Mouse (Mus musculus) lung, embryonic 15.5 days (tissue): ENCODE measurements around the gene Ahr. TPM values are rescaled to one million over a fixed set of nuclear protein-coding genes. Genes with fewer than 3 reads are reported as not detected.
A peak's percentile ranks its signal among the peaks of the same experiment; 100 is the strongest.

Experiments
- ATAC-seq: fragments of 200-750 bp; cut with Nextera tagmentation; 2 replicates; pipeline ENCODE4 v1.8.0; 2017; ENCODE audit warnings: moderate number of reproducible peaks, borderline replicate concordance; ENCODE audit not compliant: low FRiP score, low TSS enrichment; ENCODE audit errors: extremely low read depth
- H3K27ac ChIP-seq: fragments of 300-500 bp; sonication (generic); 2 replicates; pipeline ENCODE4 v1.5.1; 2015; ENCODE audit warnings: moderate library complexity, mild to moderate bottlenecking, inconsistent platforms
- H3K27me3 ChIP-seq: fragments of 300-500 bp; sonication (generic); 2 replicates; pipeline ENCODE4 v1.6.1; 2015; ENCODE audit warnings: inconsistent platforms
- H3K36me3 ChIP-seq: fragments of 300-500 bp; sonication (generic); 2 replicates; pipeline ENCODE4 v1.6.1; 2015; ENCODE audit warnings: inconsistent platforms
- H3K4me1 ChIP-seq: fragments of 300-500 bp; sonication (generic); 2 replicates; pipeline ENCODE4 v1.6.1; 2015; ENCODE audit warnings: inconsistent platforms
- H3K4me2 ChIP-seq: fragments of 300-500 bp; sonication (generic); 2 replicates; pipeline ENCODE4 v1.6.1; 2015; ENCODE audit warnings: inconsistent platforms, mild to moderate bottlenecking, moderate library complexity
- H3K4me3 ChIP-seq: fragments of 300-500 bp; sonication (generic); 2 replicates; pipeline ENCODE4 v1.5.1; 2015; ENCODE audit warnings: mild to moderate bottlenecking, inconsistent platforms
- H3K9ac ChIP-seq: fragments of 300-500 bp; sonication (generic); 2 replicates; pipeline ENCODE4 v1.6.1; 2015; ENCODE audit warnings: inconsistent platforms
- H3K9me3 ChIP-seq: fragments of 300-500 bp; sonication (generic); 2 replicates; pipeline ENCODE4 v1.6.1; 2016; ENCODE audit warnings: inconsistent platforms
- WGBS: fragments of 180-500 bp; shearing (Covaris S2); methylation state at CpG from one replicate; pipeline ENCODE4 v1.1.7; 2015; 5-methylcytosine and 5-hydroxymethylcytosine counted together
- polyA plus RNA-seq: library from polyadenylated mRNA; unstranded; fragments of >200 nt; fragmentation: Nextera tagmentation; extraction: Ambion mirVana; gene quantifications from 2 replicates; pipeline ENCODE4 v1.2.1, GENCODE M21; 2015

Ahr gene
- polyA plus RNA-seq, 1 experiment from 2014 or later = 23.5 TPM

DNA sequence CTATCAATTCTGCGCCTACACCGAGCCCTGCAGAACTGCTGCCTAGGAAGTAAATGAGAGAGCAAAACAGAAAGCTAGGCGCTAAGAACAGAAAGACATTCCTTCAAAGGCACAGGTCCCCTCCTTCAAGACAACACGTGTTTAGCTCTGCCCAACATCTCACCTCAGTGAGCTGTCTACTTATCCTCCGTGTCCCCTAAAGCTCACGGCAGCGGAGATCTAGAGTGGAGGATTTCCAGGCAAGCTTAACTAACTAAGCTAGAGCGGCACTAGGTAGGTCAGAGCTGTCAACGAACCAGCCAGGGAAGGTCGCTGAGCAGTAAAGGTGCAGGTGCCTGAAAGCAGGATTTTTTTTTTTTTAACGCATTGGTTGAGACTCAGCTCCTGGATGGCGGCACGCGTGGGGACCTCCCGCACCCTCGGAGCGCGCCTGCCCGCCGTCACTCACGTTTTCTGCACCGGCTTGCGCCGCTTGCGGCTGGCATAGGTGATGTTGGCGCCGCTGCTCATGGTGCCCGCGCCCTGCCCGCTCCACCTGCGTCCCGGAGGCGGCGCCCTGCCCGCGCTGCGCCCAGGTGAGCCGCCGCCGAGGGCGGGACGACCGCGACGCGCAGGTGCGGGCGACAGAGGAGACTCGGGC lies 604 bp downstream of the Ahr start:
- peak; percentile 10; the same call in 1 of the 2 replicates for ATAC-seq
- Histone ChIP-seq H3K9ac (peak overlapping the region; percentile 77), H3K27me3 (no peaks in the 10 kb centered on the region), H3K4me3 (peak overlapping the region; percentile 81), H3K36me3 (no peaks in the 10 kb centered on the region), H3K4me1 (peaks cover 6% of the 10 kb centered on the region; the same call in 1 of the 2 replicates), H3K4me2 (peak overlapping the region; percentile 99), H3K9me3 (no peaks in the 10 kb centered on the region), H3K27ac (peak overlapping the region; percentile 81)
- WGBS = under 1% methylated on average over 42 of the region's 49 CpGs

DNA sequence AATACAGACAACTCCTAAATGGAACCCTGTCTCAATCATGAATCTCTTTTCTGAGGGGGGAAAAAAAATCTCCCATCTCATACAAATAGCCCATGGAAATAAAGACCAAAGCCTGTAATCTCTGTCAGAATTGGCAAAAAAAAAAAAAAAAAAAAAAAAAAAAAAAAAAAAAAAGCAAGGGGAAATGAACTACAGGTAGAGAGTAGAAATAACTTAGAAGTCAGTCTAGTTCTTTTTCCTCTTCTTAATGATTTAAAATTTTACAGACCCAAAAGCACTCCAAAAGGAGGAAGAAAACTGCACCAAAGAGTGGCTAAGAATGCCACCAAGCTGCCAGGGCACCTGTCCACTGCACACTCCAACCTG lies 1.1 kb downstream of the Ahr start:
- H3K36me3 ChIP-seq = no peaks in the 10 kb centered on the region
- H3K4me3 ChIP-seq = peak overlapping the region; percentile 81
- H3K27ac ChIP-seq = peak overlapping the region; percentile 81
- no peak for ATAC-seq
- no peaks in the 10 kb centered on the region for H3K27me3 ChIP-seq
- peaks cover 6% of the 10 kb centered on the region; the same call in 1 of the 2 replicates for H3K4me1 ChIP-seq
- peak overlapping the region; percentile 77 for H3K9ac ChIP-seq
- peak overlapping the region; percentile 99 for H3K4me2 ChIP-seq
- no peaks in the 10 kb centered on the region for H3K9me3 ChIP-seq

DNA sequence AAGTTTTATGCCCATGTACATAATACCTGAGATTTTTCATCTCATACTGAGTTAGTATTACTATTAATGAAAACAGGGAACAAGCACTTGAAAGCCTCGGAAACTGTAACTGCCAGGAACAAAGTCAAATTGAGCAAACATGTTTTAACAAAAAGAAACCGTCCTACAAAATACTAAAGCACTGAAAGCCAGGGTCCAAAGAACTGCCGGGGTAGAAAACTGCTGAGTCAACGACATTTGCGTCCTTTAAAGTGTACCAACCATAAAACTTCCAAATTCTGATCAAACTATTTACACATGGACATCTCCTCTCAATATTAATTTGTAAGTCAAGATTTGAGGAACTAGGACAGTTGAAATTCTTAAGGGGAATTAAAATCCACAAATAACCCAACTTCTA lies 1.7 kb downstream of the Ahr start:
- no peaks in the 10 kb centered on the region for H3K27me3 ChIP-seq
- no peak for ATAC-seq
- 45% methylated on average over 5 of the region's 5 CpGs for WGBS
- no peak overlapping the region for H3K9ac ChIP-seq
- H3K27ac ChIP-seq = no peak overlapping the region
- peak overlapping the region; percentile 99; the same call in 1 of the 2 replicates for H3K4me2 ChIP-seq
- no peaks in the 10 kb centered on the region for H3K9me3 ChIP-seq
- peaks cover 6% of the 10 kb centered on the region; the same call in 1 of the 2 replicates for H3K4me1 ChIP-seq
- H3K4me3 ChIP-seq = peak overlapping the region; percentile 81
- no peaks in the 10 kb centered on the region for H3K36me3 ChIP-seq

DNA sequence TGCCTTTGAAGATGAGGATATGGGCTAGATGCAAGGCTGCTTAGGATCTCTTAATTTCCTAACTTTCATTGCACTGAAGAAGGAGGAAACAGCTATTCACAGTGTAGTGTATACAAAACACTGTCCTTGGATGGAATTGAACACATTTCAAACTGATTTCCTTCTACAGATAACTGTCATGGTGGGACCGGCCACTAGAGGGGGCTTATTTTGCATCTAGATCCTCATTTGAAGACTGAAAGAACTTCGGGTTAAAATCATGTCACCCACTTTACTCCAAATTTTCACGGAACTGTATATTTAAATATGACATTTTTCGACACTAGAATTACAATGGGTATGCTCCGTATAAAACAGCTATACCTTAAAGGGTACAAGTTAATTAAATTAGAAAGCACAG lies 2.7 kb downstream of the Ahr start:
- H3K4me1 ChIP-seq = peaks cover 6% of the 10 kb centered on the region; the same call in 1 of the 2 replicates
- 8% methylated on average over 5 of the region's 5 CpGs for WGBS
- no peak for ATAC-seq
- 0 out of 2 replicates have a peak overlapping the region, but pooled peaks have one; percentile 27 for H3K9ac ChIP-seq
- H3K4me3 ChIP-seq = peak overlapping the region; percentile 25
- H3K9me3 ChIP-seq = no peaks in the 10 kb centered on the region
- H3K36me3 ChIP-seq = no peaks in the 10 kb centered on the region
- H3K4me2 ChIP-seq = peak overlapping the region; percentile 99
- 0 out of 2 replicates have a peak overlapping the region, but pooled peaks have one; percentile 15 for H3K27ac ChIP-seq
- no peaks in the 10 kb centered on the region for H3K27me3 ChIP-seq

DNA sequence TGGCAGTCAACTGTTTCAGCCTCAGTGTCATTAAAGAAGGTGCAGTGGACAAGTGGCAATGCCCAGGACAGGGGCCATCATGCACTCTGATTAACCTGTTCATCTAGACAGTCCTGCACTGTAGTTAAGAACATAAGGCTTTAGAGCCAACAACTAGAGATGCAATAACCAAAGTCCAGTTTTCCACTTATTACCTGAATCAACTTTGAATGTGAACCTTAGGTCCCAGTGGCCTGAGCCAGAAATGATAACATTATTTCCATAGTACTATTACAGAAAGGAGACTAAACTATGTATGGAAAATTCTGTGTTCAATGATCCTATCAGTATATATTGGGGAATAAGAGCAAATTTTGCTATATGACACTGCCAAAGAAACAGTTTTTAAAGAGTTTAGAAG lies 4.3 kb downstream of the Ahr start:
- Histone ChIP-seq H3K36me3 (no peaks in the 10 kb centered on the region), H3K4me1 (peaks cover 6% of the 10 kb centered on the region; the same call in 1 of the 2 replicates), H3K27ac (no peak overlapping the region), H3K9me3 (no peaks in the 10 kb centered on the region), H3K4me2 (peak overlapping the region; percentile 26; the same call in 1 of the 2 replicates), H3K9ac (no peak overlapping the region), H3K4me3 (no peak overlapping the region), H3K27me3 (no peaks in the 10 kb centered on the region)
- no peak for ATAC-seq

DNA sequence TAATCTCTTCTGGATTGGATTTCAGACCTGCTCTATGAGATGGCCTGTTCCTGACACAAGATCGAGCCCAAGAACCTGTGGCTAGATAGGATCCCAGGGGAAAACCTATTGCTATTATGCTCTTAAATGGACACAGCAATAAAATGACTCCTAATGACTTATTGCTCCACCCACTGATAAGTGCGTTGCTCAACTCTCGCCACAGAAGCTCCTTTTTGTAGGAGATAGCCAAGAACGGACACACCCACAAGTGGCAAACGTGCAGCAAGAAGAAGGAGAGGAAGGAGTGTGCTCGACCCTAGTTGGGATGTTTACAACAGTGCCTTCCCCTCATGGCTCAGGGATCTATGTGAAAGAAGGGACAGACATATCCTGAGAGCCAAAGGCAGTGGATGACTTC lies 7.4 kb downstream of the Ahr start:
- 48% methylated on average over 6 of the region's 6 CpGs for WGBS
- no peak overlapping the region for H3K9ac ChIP-seq
- H3K27ac ChIP-seq = peak overlapping the region; percentile 72; the same call in 1 of the 2 replicates
- peak; percentile 35; the same call in 1 of the 2 replicates for ATAC-seq
- no peaks in the 10 kb centered on the region for H3K27me3 ChIP-seq
- H3K4me1 ChIP-seq = peaks cover under 1% of the 10 kb centered on the region; the same call in 1 of the 2 replicates
- no peak overlapping the region for H3K4me3 ChIP-seq
- no peaks in the 10 kb centered on the region for H3K9me3 ChIP-seq
- H3K36me3 ChIP-seq = no peaks in the 10 kb centered on the region
- H3K4me2 ChIP-seq = no peak overlapping the region

DNA sequence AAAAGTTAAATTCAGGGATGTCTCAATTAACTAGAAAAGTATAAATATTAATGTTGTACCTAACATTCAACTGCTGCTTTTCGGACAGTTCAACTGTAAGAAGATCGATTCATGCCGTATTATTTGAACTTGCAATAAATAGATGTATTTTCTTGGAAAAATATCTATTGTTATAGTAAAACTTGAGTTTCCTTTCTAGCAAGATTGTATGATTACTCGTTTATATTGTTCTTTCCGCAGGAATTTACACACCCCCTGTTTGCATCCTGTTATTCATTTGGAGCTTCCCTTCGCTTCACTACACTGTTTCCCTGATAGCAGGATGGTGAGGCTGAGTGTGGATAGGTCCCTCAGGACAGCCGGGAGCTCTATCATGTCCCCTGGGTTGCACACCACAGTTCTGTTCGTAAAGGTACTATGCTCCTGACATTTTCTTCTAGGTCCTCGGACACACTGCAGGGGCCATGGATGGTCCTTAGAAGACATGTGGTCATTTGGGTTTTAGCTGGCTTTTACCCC lies 12.2 kb downstream of the Ahr start:
- Histone ChIP-seq H3K27ac (0 out of 2 replicates have a peak overlapping the region, but pooled peaks have one; percentile 24), H3K9me3 (no peaks in the 10 kb centered on the region), H3K4me2 (no peak overlapping the region), H3K4me1 (no peaks in the 10 kb centered on the region), H3K27me3 (no peaks in the 10 kb centered on the region), H3K36me3 (no peaks in the 10 kb centered on the region; the same call in 1 of the 2 replicates), H3K9ac (no peak overlapping the region), H3K4me3 (no peak overlapping the region)
- 79% methylated on average over 9 of the region's 9 CpGs for WGBS
- no peak for ATAC-seq

DNA sequence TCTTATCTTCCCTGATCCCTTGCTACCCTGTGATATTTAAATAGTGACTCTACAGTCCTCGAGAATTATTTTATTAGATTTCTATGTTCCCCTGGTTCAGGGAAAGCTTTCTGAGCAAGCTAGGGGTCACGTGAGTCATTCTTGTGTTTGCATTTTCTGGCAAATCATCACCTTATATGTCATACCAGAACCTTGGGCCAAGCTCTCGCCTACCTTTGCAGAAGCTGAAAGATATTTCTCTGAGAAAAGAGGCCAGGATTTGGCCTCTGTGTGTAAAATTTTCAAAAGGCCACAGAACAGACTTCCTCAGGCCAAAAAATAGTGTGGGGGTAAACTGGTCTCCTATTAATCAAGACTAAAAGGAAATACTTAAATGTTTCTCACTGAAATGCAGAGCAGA lies 19.2 kb downstream of the Ahr start:
- WGBS = 29% methylated on average over 3 of the region's 3 CpGs
- ATAC-seq = no peak

DNA sequence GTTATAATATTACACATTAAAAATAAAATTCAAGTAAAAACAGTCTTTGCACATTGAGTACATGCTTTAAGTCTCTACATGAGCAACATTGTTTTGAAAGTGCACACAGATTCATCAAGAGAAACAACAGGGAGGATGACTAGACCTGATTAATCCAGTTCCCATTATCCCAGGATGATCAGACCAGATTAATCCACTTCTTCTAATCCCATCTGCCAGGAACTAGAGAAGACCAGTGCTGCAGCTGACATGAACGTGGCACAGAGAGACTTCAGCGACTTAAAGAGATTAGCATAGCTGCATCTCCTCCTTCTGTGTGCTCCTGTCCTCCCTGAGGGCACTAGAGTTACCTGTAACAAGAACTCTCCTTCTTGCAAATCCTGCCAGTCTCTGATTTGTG lies 20.2 kb downstream of the Ahr start:
- 53% methylated on average over 2 of the region's 2 CpGs for WGBS
- Histone ChIP-seq H3K9me3 (no peaks in the 10 kb centered on the region), H3K27ac (no peak overlapping the region), H3K27me3 (no peaks in the 10 kb centered on the region), H3K4me2 (no peak overlapping the region), H3K4me3 (no peak overlapping the region), H3K4me1 (peaks cover 6% of the 10 kb centered on the region), H3K36me3 (0 out of 2 replicates have a peak, but pooled peaks cover 3% of the 10 kb centered on the region), H3K9ac (no peak overlapping the region)
- no peak for ATAC-seq

More for the DNA sequence above, 19.2 kb downstream of the Ahr start:
- H3K9ac ChIP-seq = no peak overlapping the region
- H3K4me3 ChIP-seq = no peak overlapping the region
- H3K9me3 ChIP-seq = no peaks in the 10 kb centered on the region
- peaks cover 3% of the 10 kb centered on the region; the same call in 1 of the 2 replicates for H3K36me3 ChIP-seq
- H3K4me2 ChIP-seq = no peak overlapping the region
- no peaks in the 10 kb centered on the region for H3K27me3 ChIP-seq
- H3K27ac ChIP-seq = no peak overlapping the region
- peaks cover 6% of the 10 kb centered on the region for H3K4me1 ChIP-seq

DNA sequence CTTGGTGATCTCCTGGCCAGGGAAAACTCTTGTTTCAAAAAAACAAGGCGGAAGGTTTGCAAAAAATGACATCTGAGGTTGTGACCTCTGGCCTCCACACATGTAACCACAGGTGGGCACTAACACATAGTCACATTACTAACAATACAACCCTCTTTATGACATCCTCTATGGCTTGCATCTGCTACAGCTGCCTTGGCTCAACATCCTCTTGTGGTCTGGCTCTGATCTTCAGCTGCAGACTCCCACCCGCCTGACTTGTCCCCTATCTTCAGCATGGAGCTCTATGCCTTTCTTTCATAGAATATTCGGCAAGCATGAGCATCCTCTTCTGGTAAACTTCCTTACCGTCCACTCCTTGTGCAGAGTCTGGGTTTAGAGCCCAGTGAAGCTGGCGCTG lies 24.1 kb downstream of the Ahr start:
- Histone ChIP-seq H3K36me3 (peaks cover 7% of the 10 kb centered on the region), H3K9ac (no peak overlapping the region), H3K27me3 (no peaks in the 10 kb centered on the region), H3K4me1 (peaks cover 2% of the 10 kb centered on the region), H3K27ac (no peak overlapping the region), H3K9me3 (no peaks in the 10 kb centered on the region), H3K4me3 (no peak overlapping the region), H3K4me2 (no peak overlapping the region)
- WGBS = 90% methylated on average over 5 of the region's 5 CpGs
- no peak for ATAC-seq

DNA sequence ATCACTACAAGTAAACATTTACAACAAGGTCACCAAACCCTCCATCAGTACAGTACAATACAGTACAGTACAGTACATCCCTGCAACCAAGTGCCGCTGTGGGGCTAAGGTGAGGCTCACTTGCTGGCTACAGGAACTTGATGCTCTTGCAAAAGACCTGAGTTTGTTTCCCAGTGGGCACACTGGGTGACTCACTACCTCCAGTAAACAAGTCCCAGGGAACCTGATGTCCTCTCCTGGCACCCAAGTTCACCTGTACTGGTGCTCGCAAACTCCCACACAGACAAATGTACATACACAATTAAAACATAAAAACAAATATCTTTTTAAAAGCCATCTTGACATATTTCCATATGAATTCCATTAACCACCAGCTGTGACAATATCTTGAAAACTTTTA lies 28.5 kb downstream of the Ahr start:
- Histone ChIP-seq H3K27ac (no peak overlapping the region), H3K9ac (no peak overlapping the region), H3K27me3 (no peaks in the 10 kb centered on the region), H3K4me1 (no peaks in the 10 kb centered on the region), H3K4me2 (no peak overlapping the region), H3K36me3 (peaks cover 26% of the 10 kb centered on the region), H3K9me3 (no peaks in the 10 kb centered on the region), H3K4me3 (no peak overlapping the region)
- ATAC-seq = no peak
- WGBS = 94% methylated on average over 2 of the region's 2 CpGs

DNA sequence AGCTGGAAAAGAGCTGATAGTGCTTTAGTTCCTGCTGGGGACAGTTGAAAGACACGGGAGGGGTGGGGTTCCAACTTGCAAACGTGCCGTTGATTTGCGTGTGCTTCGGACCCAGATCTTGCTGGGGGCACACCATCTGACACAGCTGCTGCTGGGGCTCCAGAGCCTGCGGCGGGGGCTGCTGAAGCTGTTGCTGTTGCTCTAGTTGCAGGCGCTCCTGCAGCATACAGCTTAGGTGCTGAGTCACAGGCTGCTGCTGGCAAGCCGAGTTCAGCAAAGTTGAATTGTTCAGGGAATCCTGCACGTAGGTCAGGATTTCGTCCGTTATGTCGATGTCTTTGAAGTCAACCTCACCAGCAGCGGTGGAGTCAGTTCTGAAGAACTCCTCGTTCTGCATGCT lies 30.8 kb downstream of the Ahr start:
- no peak for ATAC-seq
- 80% methylated on average over 15 of the region's 15 CpGs for WGBS
- Histone ChIP-seq H3K9ac (no peak overlapping the region), H3K4me1 (no peaks in the 10 kb centered on the region), H3K9me3 (no peaks in the 10 kb centered on the region), H3K4me2 (no peak overlapping the region), H3K4me3 (no peak overlapping the region), H3K36me3 (peaks cover 23% of the 10 kb centered on the region), H3K27ac (no peak overlapping the region), H3K27me3 (no peaks in the 10 kb centered on the region)
